Mouse (Mus musculus) lung, adult 2 months (tissue): Measurements from ENCODE around the gene Cygb.

Source experiments
- CTCF ChIP-seq: fragments of 200-500 bp; IDR thresholded peaks from 2 replicates; pipeline ENCODE4 v1.5.1; 2011; ENCODE audit warnings: mild to moderate bottlenecking, low read length, control low read depth; ENCODE audit not compliant: insufficient read depth
- POLR2A ChIP-seq: fragments of 200-500 bp; IDR thresholded peaks from 2 replicates; pipeline ENCODE4 v1.6.1; 2011; ENCODE audit warnings: low read depth, mild to moderate bottlenecking, control low read depth, low read length, borderline replicate concordance; ENCODE audit errors: extremely low read depth

GRCm38 (mm10) chr11:116658238-116658637 is 4.1 kb upstream of the Cygb start:
- TF ChIP-seq POLR2A (no peak), CTCF (no peak)
